Mouse (Mus musculus) layer of hippocampus, postnatal 36 days (tissue): Measurements from ENCODE around the gene Hs3st5. TPM values are rescaled to one million over a fixed set of nuclear protein-coding genes. Genes with fewer than 3 reads are reported as not detected.
"Not testable (repeated sequence)": the region's sequence is repeated elsewhere in the genome, so short reads cannot be mapped to it uniquely, and the experiment has no call there.

Experiments used
- DNase-seq, 2 experiments: peaks; one replicate each; pipeline ENCODE4 v3.0.0; 2022
- total RNA-seq, 2 experiments: library from RNA; stranded (reverse); gene quantifications; 2 replicates each; pipeline ENCODE4 v1.2.3; 2021

Gene Hs3st5
- total RNA-seq, 2 experiments from 2014 or later: 1.5 to 2.0 TPM

DNA sequence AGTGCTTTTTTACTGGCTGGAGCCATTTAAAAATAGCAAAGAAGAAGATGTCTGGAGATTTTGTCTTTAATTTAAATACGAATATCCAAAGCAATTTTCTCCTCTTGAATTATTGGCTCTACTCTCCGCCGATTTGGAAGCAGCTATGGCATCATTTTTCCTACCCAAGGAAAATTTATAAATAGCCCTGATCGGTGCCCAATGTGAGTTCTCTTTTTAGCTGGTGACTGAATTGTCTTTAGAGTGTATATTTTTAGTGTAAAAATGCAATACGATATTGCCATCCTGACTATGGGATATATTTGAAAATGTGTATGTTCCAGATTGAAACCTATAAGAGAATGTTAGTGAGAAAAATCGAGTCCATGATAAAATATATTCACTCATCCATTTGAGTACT, 51.1 kb downstream of the Hs3st5 start:
- DNase-seq: no peak

DNA sequence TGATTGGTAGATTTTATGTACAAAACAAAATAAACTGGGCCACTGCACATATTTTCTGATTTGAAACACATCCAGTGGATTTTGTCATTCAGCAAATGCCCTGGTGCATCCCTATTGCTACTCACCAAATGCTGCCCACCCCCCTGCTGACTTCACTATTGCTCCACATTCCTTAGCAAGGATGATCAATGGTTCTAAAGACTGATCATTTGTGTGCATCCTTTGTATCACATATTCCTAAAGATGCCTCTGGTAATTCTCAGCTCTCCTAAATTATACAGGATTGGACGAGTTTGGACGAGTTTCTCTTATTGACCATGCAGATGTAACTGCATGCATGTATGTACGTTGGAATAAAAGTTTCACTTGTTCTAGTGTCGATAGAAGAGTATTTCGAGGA, 52.1 kb downstream of the Hs3st5 start:
- no peak for DNase-seq

DNA sequence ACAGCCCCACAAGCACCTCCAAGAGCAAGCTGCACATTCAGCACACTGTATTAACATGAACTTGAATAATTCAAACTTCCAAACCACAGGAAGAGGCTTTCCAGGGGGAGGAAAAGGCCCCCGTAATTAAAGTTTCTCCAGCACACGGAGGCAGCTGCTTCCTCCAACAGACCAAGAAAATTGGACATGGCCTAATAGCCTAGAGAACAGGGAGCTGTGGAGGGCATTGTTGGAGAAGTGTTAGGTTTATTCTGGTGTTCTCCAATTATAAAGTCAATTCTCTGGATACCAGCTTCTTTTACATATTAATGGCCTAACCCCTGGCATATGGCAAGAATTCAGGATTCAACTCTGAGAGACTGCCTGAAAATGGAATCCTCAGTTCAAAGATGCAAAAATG, 60.6 kb downstream of the Hs3st5 start:
- no peak for DNase-seq

DNA sequence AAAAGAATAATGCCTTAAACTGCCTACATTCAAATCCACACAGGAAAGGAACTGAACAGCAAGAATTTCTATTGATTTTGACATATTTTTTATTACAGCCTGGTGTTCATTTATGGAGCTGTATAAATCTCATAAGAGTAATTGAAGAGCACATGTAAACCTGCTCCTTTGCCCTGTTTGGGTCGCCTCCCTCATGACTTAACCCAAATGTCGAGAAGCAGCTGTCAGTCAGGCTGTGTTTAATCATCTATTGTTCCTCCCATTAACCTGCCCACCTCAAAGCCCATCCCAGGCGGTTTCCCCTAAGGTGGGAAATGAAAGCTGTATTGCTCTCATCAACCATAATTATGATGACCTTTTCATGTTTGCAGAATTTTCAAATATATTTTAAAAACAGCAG, 65.9 kb downstream of the Hs3st5 start:
- no peak for DNase-seq

DNA sequence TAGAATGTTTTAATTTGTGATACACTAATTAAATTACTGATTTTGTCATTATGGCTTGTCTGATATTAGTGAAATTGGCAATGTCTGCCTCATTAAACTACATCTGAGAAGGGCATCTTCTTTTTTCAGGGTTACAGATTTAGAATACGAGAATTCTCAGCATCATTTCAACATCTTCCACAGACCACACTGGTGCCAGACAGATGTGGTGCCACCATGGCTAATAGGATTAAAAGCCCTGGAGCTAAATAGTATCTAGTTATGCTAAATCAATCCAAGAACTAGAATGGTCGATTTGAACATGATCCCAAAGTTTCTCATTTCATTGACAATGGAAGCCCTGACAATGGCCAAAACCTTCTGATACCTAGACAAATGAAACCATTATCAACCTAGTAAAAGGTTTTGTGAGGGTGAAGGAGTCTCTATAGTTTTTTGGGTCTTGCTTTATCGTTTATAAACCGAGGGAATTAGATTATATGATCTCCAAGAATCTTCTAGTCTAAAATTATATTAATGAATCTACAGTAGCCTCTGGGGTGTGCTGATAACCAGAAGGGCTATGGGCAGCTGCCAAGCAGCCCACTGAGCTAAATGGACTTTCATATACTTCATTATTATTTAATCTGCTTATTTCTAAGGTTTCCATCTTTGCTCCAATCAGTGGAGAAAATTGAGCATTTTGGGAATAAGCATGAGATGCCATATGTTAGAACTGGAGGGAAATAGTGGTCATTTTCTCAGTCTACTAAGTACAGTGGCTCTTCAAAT, 71.9 kb downstream of the Hs3st5 start:
- no peak for DNase-seq

DNA sequence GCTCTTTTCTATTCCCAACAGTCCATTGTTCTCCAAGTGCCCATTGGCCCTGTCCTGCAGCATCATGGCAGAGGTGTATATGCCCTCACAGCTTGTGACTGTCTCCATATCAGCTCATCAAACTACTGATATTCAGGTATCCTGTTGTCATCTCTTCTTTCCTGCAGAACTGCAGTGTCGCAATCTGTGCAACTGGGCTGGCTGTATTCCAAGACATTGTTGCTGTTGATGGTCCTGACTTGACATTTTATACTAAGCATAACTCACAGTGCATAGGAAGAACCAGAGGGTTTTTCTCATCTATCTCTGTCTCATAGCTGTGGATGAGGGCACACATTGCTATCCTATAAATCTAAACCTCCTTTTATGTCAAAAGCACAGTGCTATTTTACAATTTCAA, 103.8 kb downstream of the Hs3st5 start:
- no peak for DNase-seq

DNA sequence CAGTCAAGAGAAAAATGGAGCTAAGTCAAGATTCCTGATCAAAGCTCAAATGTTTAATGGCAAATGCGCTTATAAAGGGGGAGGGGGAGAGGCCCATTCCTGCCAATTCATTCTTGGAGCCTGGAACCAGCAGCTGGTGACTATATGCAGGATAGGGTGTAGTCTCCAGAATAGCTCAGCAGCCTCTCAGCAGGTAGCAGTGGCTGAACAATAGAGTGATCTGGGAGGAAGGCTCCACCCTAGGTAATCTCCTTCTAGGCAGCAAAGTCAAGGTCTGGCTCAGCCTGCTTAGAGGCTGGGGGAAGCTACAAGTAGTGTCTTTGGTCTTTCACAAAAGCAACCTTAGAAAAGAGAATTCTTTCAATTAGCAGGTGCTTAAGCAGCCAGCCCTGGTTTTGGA, 104.8 kb downstream of the Hs3st5 start:
- not testable (repeated sequence) for DNase-seq

DNA sequence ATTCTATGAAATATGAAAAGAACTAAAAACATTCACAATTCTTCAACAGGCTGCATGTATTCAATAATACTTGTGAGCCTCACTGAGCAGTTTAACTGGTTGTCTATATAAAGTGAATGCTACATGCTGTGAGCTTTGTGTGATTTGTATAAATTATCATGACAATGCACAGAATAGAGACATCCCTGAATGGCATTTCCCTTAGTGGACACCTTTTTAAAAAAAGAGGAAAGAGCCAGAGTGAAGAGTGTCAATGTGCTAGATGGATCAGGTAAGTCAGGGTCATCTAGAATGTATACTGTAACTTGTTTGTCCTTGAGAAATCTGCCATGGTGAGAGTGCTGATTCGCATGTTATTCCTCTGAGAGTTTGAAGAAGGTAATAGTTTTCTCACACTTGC, 116.4 kb downstream of the Hs3st5 start:
- DNase-seq: no peak

DNA sequence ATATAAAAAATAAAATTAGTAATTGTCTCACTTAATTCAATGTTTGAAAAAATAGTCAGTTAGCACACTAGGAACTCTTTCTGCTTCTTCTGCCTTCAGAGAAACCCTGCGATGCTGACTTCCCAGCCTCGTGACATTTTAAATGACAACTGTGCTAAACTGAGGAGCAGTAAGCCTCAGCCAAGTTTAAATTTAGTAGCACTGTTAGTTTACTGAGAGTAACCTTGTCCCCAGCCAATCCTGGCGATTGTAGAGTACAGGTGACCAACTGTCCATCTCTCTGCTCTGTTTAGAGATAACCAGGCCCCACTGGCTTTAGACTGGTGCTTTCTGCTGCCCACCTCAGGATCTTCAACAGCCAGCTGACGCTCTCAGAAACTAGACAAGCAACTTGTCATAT, 121.3 kb downstream of the Hs3st5 start:
- DNase-seq: no peak

DNA sequence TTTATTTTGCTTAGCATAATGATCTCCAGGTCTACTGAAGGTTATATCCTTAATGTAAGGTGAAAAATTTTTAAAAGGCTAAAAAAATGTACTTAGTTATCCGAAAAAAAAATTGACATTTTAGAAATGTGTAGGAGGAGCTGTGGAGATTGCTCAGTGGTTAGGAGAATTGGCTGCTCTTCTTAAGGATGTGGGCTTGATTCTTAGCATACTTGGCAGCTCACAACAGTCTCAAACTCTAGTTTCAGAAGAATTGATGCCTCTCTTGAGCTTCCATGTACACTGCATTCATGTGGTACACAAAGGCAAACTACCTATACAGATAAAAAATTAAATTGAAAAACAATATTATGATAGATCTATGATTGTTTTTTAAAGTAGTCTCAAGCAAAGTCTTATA, 125.1 kb downstream of the Hs3st5 start:
- no peak for DNase-seq

DNA sequence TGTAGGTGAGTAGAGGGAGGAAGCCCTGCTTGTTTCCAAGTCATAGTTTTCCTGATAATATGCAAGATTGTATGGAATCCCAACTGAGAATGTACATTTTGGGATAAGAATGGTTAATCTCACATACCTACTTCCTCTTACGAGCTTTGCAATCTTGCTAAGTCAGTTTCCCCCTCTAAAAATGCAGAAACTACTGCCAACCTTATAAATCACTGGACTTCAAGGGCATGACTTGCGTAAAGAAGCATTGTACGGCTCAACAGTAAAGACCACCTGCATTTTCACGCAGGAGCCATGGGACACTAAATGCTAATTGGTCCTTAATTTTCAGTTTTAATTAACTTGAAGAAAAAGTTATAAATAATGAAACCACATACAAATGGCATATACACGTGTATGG, 144.0 kb downstream of the Hs3st5 start:
- DNase-seq: no peak

DNA sequence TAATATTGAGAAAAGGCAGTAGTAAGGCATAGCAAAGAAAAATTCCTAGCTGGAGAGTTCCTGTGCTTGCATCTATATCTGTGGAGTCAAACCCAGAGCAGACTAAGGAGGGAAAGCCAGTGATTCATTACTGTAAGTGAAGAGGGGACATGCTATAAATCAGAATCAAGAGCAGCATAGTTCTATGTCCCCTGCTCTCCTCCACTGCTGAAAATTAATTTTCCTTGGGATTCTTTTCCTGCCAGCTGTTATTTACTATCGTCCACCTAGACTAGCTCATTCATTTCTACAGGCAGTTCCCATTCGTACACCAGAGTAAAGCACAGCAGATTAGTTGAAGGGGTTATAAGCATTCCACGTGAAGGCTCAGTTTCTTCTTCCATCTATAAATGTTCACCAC, 207.4 kb downstream of the Hs3st5 start:
- DNase-seq: no peak

DNA sequence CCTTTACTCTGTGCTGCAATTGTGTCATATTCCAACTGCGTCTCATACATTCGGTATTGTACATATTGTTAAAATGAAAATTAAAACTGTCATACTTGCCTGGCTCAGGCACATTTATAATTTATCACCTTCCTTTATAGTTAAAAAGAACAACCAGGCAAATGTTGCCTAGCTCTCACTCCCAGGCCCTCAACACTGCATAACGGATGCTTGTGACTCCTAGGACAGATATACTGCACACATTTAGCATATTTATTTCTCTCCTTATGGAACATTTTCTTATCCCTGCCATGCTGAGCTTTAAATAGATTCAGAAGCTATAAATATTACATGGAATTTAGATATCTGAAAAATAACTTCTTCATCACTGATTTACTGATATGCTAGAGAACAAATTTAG, 219.6 kb downstream of the Hs3st5 start:
- no peak for DNase-seq

DNA sequence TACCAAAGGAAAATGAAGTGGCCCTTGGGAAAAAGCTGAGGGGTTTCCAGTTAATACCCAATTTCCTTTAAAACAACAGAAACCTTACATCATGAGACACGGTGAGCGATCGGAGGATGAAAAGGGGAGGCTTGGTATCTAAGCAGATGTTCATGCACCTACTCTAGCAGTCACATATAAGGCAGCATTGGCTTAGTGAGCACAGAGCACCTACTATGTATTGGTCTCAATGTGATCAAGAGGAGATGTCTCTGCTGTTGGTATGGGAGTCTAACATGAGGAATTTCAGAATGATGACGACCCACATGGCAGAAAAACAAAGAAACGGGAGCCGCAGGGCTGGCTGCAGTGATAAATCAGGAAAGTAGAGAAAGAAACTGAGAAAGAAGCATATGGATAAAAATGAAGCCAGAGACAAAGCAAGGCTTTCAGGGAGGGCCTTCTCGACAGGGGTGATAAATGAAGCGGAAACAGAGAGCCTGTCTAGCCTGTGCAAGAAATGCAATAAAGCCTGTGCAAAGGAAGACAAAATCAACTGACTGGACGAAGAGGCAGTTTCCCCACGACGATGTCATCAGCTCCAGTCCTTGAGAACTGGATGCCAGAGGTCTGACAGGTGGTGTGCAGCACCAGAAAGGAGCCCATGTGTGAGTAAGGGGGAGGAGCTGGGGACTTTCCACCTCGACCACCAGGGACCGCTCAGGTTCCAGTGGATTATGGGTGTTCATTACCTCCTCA, 222.9 kb downstream of the Hs3st5 start:
- DNase-seq: no peak

DNA sequence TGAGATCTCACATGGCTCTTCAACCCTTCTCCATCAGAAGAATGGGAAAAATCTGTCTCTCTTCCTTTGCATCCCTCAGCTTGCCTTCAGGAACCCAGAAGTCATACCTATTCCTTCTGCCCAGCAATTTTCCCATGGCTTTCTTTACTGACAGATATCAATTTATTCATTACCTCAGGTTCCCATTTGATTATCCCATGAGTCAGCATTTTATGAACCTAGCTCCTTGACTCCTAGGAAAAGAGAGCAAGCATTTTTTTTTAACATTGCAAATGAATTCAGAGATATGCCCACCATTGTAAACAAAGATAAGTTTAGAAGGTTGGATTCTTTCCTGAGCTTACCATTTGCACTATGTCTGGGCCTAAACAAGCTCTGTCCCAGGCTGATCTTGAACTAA, 232.8 kb downstream of the Hs3st5 start:
- no peak for DNase-seq

DNA sequence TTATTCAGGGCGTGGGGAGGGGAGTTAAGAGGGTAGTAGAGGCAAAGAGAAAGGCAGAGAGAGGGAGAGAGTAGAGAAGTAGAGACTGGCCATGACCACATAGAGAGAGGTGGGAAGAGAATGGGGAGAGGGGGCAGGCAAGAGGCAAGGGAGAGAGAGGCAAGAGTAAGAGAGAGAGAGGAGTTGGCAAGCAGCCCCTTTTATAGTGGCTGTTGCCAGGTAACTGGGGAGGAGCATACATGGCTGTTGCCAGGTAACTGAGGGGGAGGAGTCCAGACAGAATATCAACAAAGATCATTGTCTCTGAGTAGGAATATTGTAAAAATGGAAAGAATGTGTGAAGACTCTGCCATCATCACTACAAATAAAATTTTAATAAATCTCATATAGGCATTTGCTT, 243.4 kb downstream of the Hs3st5 start:
- DNase-seq: no peak

DNA sequence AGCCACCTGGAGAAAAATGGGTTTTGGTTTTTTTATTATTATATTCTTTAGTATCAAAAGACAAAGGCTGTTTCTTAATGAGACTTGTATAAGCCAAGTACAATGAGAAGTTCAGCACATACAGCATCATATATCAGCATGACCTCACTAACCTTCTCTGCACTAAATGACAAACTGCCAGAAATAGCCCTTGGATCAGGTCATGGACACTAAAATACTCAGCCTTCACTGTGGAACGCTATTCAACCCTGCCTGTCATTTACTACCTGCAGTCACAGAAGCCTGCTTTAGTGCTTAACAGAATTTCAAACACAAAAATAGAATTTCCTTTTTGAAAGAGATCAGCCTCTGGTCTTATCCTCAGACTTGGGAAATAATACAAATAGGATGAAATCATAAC, 247.9 kb downstream of the Hs3st5 start:
- DNase-seq: no peak

DNA sequence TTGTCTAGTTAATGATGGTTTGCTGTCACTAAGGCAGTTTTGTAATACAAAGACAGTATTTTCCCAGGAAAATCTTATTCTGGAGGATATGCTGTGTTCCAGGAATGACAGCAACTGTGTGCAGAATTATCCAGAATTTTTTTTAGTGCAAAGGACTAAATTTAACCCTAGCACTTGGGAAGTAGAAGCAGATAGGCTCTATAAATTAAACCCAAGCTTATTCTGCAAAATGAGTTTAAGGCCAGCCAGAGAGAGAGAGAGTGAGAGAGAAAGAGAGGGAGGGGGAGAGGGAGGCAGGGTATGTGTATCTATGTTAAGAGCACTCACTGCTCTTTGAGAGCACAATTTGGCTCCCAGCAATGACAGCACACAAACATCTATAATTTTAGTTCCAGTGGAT, 267.0 kb downstream of the Hs3st5 start:
- no peak for DNase-seq

DNA sequence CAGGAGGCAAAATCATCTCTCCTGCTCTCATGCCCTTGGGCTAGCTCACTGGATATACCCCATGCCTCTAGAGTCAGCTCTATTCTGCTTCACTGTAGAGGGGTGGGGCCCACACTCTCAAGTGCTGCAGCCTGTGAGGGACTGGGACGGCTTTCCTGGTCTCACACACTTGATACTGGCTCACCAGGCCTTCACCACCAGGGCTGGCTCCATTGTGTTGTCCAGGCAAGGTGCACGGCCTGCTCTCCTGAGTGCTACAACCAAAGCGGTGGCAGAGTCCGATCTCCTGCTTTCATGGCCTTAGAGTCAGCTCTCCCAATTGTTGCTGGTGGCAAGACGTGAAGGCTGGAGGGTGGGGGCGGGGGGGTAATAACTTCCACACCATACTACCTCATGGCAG, 268.3 kb downstream of the Hs3st5 start:
- DNase-seq: no peak

DNA sequence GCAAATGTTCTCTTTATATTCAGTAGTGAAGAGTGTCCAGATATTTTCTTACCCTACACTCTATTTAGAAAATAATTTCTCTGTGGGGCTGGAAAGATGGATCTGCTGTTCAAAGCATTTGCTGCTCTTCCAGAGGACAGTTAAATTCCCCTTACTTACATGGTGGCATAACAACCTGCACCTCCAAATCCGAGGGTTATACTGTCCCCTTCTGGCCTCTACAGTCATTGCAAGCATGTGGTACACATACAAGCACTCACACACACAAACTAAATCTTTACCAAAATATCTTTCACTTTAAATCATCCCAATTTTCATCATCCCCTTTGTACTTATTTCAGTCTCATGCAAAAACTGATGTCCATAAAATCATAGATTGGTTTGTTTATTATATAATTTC, 275.0 kb downstream of the Hs3st5 start:
- DNase-seq: no peak

DNA sequence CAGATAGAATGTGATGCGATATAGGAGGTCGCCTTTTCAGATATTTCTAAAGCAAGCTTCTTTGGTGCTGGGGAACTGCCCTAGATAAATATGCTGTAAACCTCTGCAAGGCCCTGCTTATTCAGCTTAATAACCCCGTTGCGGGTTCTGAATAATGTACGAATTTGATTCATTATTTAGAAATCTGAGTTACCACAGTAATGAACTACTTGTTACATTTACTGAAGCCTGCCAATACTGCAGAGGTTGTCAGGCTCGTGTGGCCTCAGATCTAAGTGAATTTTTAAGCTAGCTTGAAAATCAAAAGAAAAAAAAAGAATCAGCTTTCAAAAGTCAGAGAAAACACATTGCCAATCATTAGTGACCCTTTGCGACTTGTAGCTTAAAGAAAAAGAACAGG, 280.4 kb downstream of the Hs3st5 start:
- DNase-seq: no peak

DNA sequence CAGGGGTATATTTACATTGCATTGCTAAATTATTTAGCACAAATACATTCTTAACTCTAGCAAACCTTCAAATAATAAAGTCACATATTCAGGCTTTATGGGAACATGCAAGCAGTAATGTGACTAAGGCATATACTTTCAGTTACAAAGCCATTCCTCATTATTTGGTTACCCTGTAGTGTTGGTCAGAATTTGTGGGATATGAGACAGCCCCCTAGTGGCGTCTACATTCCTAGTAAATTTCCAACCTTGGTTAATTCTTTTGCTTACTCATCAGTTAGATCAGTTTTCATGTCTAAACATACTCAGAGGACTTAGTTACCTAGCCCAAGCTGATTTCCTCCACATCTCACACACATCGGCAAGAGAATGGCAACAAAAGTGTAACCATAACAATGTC, 285.2 kb downstream of the Hs3st5 start:
- DNase-seq: no peak

DNA sequence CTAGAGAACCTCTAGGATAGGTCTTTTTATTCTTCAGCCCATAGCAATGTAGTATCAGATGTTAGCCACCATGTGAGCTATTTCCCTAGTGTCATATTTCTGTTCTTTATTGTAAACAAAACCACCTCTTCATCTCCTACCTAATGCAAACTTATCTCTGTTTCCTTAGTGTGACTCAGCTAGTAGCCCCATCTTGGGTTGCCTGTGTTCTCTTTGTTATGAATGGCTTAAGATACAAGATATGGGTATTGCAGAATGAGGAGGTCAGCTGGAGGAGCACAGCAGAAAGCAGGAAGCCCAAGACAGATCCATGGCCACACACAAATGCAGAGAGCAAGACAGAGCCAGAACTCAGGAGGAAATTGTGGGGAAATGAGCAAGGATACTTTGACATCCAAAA, 288.7 kb downstream of the Hs3st5 start:
- DNase-seq: no peak

DNA sequence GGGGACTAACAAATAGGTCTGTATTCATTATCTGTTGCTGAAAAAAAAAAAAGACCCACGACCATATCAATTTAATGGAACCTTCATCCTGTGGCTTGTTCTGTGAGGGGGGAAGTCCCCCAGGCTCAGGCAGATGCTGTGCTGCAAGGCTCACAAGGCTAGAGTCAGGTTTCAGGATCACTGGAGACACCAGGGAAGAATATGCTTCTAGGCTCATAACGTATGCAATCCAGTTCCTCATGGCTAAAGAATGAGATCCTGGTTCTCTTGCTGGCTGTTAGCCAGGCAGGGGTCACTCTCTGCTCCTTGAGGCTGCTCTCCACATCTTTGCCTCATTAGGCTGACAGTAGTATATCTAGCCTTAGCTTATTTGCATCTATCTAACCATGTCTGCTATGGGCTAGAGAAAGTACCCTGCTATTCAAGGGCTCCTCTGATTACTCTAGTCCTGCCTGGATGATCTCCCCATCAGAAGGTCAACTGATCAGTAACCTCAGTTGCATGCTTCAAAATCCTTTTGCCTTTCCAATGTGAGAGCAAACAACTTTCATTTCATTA, 294.4 kb downstream of the Hs3st5 start:
- no peak for DNase-seq
